Mouse (Mus musculus): Measurements from ENCODE around the gene Cd52. TPM values are rescaled to one million over a fixed set of nuclear protein-coding genes. Genes with fewer than 3 reads are reported as not detected.

Gene Cd52
- total and polyA plus RNA-seq, 2 experiments from 2014 or later: 9.3 TPM; not detected in 1

DNA sequence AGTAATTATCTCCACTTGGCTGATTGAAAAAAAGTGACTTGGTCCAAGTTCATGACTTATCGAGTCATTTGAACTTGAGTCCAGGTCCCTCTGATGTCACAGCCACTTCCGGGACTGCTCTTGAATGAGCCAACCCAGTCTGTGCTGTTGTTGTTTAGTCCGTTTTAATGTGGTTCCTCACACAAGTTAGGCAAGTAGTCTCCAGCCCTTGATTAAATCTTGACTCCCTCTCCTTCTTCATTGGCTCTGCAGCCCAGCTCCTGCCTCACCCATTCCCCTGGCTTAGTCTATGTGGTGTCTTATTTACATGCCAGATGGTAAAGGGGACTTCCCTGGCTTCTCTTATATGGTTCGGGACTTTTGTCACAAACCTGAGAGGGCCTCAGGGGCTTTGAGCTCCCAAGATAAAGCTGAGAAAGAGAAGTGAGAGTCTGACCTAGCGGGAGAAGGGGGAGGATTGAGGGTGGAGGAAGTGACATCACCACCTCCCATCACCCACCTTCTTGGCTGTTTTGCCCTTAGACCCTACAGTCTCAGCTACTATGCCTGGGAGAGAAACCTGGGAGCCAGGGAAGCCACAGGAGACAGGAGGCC, 2.2 kb upstream of the Cd52 start:
- Histone ChIP-seq H3K4me2 (ENCODE audit: low read depth, low read length) (no peak overlapping the region), H3K27ac (ENCODE audit: low read depth) (peak overlapping the region; percentile 7; the same call in 1 of the 2 replicates), H3K27me3 (ENCODE audit: control insufficient read depth, insufficient read depth, low read length) (no peaks in the 10 kb centered on the region), H3K4me3 (ENCODE audit: low read depth, low read length) (no peak overlapping the region), H3K9me3 (replicated peaks; ENCODE audit: control insufficient read depth, low read length) (no peaks in the 10 kb centered on the region), H3K9ac (replicated peaks; ENCODE audit: low read depth, low read length) (no peak overlapping the region), H3K4me1 (ENCODE audit: control insufficient read depth, insufficient read depth) (no peaks in the 10 kb centered on the region), H3K36me3 (replicated peaks; ENCODE audit: control insufficient read depth, insufficient read depth, low read length) (no peaks in the 10 kb centered on the region)
- no peak for DNase-seq (ENCODE audit: low spot score)
- TF ChIP-seq CTCF (IDR thresholded peaks at IDR 0.05; ENCODE audit: low read depth) (no peak), EP300 (IDR thresholded peaks at IDR 0.05; ENCODE audit: low read depth) (no peak)
- ATAC-seq (ENCODE audit: insufficient read depth, low read depth): no peak
- 69% methylated on average over 5 of the region's 5 CpGs for WGBS

DNA sequence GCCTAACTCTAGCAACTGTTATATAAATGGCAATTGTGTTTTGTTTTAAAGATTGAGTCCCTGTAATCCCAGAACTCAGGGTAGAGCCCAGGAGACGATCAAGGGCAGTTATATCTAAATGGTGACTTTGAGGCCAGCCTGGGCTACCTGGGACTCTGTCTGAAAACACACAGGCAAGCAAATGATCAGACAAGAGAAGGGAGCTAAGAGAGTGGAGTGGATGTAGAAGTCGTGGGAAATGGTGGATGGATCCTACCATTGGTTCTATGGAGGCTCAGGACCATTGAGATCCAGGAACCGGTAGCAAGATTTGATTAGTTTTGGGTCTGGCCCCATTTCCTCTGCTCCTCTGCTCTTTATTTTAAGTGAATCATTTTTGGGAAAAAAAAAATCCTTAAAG, 1.2 kb upstream of the Cd52 start:
- WGBS: 81% methylated on average over 3 of the region's 3 CpGs
- Histone ChIP-seq H3K9ac (replicated peaks; ENCODE audit: low read depth, low read length) (no peak overlapping the region), H3K27me3 (ENCODE audit: control insufficient read depth, insufficient read depth, low read length) (no peaks in the 10 kb centered on the region), H3K36me3 (replicated peaks; ENCODE audit: control insufficient read depth, insufficient read depth, low read length) (no peaks in the 10 kb centered on the region), H3K27ac (ENCODE audit: low read depth) (no peak overlapping the region), H3K4me2 (ENCODE audit: low read depth, low read length) (no peak overlapping the region), H3K4me1 (ENCODE audit: control insufficient read depth, insufficient read depth) (no peaks in the 10 kb centered on the region), H3K4me3 (ENCODE audit: low read depth, low read length) (no peak overlapping the region), H3K9me3 (replicated peaks; ENCODE audit: control insufficient read depth, low read length) (no peaks in the 10 kb centered on the region)
- DNase-seq (ENCODE audit: low spot score) (no peak), ATAC-seq (ENCODE audit: insufficient read depth, low read depth) (no peak)
- TF ChIP-seq CTCF (IDR thresholded peaks at IDR 0.05; ENCODE audit: low read depth): no peak
- no peak for TF ChIP-seq EP300 (IDR thresholded peaks at IDR 0.05; ENCODE audit: low read depth)

DNA sequence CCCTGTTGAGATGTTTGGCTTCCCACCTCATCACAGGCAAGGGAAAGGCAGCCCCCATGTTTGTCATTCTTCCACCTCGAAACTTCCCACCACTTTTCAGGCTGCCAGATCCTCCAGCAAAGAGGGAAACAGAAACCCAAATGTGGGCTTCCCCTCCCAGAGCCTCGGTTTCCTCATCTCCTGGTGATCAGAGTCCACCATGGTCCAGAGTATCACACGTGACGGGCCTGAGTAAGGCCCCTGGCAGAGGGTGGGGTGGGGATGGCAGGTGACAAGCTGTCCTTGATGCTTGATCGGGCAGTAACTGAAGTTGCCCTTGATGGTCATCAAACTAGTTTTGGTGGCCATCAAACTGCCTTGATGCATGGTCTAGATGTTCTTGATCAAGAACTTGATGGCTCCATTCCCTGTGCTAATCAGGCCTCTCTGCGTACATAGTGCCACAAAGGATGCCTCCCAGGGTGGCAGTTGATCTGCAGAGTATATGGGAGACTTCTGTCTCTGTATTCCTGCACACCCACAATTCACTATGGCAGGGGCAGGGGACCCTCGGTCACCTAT, 798 bp downstream of the Cd52 start:
- ATAC-seq (ENCODE audit: insufficient read depth, low read depth) (no peak), DNase-seq (ENCODE audit: low spot score) (no peak)
- H3K9ac ChIP-seq (replicated peaks; ENCODE audit: low read depth, low read length): no peak overlapping the region
- no peaks in the 10 kb centered on the region for H3K9me3 ChIP-seq (replicated peaks; ENCODE audit: control insufficient read depth, low read length)
- H3K4me2 ChIP-seq (ENCODE audit: low read depth, low read length): peak overlapping the region; percentile 19; the same call in 1 of the 2 replicates
- WGBS: 72% methylated on average over 7 of the region's 7 CpGs
- no peaks in the 10 kb centered on the region for H3K4me1 ChIP-seq (ENCODE audit: control insufficient read depth, insufficient read depth)
- H3K27me3 ChIP-seq (ENCODE audit: control insufficient read depth, insufficient read depth, low read length): no peaks in the 10 kb centered on the region
- no peak overlapping the region; the same call in 1 of the 2 replicates for H3K4me3 ChIP-seq (ENCODE audit: low read depth, low read length)
- TF ChIP-seq EP300 (IDR thresholded peaks at IDR 0.05; ENCODE audit: low read depth): no peak
- no peak for TF ChIP-seq CTCF (IDR thresholded peaks at IDR 0.05; ENCODE audit: low read depth)
- H3K36me3 ChIP-seq (replicated peaks; ENCODE audit: control insufficient read depth, insufficient read depth, low read length): no peaks in the 10 kb centered on the region
- no peak overlapping the region for H3K27ac ChIP-seq (ENCODE audit: low read depth)

DNA sequence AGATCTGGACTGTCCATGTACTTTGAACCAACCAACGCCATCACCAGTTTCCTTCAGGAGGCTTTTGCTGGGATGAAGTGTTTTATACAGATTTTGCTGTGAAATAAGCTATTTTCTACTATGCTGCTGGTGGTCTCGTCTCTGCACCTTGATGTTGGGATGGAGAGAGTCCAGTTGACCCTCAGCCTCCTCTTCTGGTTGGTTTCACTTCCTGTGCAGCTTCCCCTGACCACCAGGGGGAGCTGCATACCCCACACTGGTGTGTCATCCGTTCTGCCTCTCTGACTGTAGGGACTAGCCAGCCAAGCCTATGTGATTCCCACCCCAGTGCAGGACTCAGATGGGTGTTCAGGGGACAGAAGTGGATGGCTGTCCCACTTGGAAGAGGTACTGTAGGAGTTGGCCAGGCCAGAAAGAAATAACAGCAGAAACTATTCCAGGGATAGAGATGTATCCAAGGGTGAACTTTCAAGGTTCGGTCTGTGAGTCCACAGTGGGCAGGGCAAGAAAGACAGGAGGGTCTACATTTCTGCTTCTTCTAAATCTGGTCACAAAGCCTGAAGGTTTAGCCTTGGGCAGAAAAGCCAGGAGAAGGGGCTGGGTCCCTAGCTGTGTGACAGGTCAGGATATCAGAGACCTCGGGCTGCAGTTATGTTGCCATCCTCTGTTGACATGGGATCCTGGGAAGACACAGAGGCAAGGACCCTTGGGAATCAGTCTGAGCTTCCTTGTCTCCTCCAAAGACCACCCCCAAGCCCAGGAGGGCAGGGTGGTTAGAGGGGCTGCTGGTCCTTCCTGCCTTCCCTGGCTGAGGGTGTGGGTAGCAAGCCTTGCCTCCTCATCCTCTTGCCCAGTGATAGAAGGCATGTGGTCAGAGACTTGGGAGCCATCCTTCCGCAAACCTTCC, 2.2 kb downstream of the Cd52 start:
- ATAC-seq (ENCODE audit: insufficient read depth, low read depth) (no peak), DNase-seq (ENCODE audit: low spot score) (peak; percentile 18)
- H3K4me2 ChIP-seq (ENCODE audit: low read depth, low read length): no peak overlapping the region
- no peaks in the 10 kb centered on the region for H3K9me3 ChIP-seq (replicated peaks; ENCODE audit: control insufficient read depth, low read length)
- H3K4me1 ChIP-seq (ENCODE audit: control insufficient read depth, insufficient read depth): no peaks in the 10 kb centered on the region
- TF ChIP-seq EP300 (IDR thresholded peaks at IDR 0.05; ENCODE audit: low read depth) (no peak), CTCF (IDR thresholded peaks at IDR 0.05; ENCODE audit: low read depth) (peak; percentile 74)
- H3K9ac ChIP-seq (replicated peaks; ENCODE audit: low read depth, low read length): no peak overlapping the region
- no peaks in the 10 kb centered on the region for H3K36me3 ChIP-seq (replicated peaks; ENCODE audit: control insufficient read depth, insufficient read depth, low read length)
- WGBS: 72% methylated on average over 6 of the region's 6 CpGs
- H3K27ac ChIP-seq (ENCODE audit: low read depth): no peak overlapping the region
- H3K4me3 ChIP-seq (ENCODE audit: low read depth, low read length): no peak overlapping the region
- H3K27me3 ChIP-seq (ENCODE audit: control insufficient read depth, insufficient read depth, low read length): no peaks in the 10 kb centered on the region

DNA sequence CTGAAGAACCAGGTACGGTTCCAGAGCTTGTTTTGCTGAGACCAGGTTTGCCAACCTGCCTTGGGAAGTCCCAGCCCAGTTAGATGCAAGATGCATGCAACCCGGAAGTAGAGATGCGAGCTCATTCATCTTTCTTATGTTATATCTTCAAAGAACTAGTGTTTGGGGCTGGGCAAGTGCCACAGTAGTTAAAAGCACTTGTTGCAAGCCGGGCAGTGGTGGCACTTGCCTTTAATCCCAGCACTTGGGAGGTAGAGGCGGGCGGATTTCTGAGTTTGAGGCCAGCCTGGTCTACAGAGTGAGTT, 3.7 kb downstream of the Cd52 start:
- TF ChIP-seq EP300 (IDR thresholded peaks at IDR 0.05; ENCODE audit: low read depth) (no peak), CTCF (IDR thresholded peaks at IDR 0.05; ENCODE audit: low read depth) (no peak)
- Histone ChIP-seq H3K36me3 (replicated peaks; ENCODE audit: control insufficient read depth, insufficient read depth, low read length) (no peaks in the 10 kb centered on the region), H3K4me3 (ENCODE audit: low read depth, low read length) (no peak overlapping the region), H3K27ac (ENCODE audit: low read depth) (no peak overlapping the region), H3K4me1 (ENCODE audit: control insufficient read depth, insufficient read depth) (no peaks in the 10 kb centered on the region), H3K9ac (replicated peaks; ENCODE audit: low read depth, low read length) (no peak overlapping the region), H3K27me3 (ENCODE audit: control insufficient read depth, insufficient read depth, low read length) (no peaks in the 10 kb centered on the region), H3K9me3 (replicated peaks; ENCODE audit: control insufficient read depth, low read length) (no peaks in the 10 kb centered on the region), H3K4me2 (ENCODE audit: low read depth, low read length) (no peak overlapping the region)
- DNase-seq (ENCODE audit: low spot score) (no peak), ATAC-seq (ENCODE audit: insufficient read depth, low read depth) (no peak)
- 67% methylated on average over 5 of the region's 6 CpGs for WGBS
